Mouse (Mus musculus) heart, embryonic 16.5 days (tissue): Measurements from ENCODE around the gene Cyp4a10. TPM values are rescaled to one million over a fixed set of nuclear protein-coding genes. Genes with fewer than 3 reads are reported as not detected.
"Not testable (repeated sequence)": the region's sequence is repeated elsewhere in the genome, so short reads cannot be mapped to it uniquely, and the experiment has no call there.

Source experiments
- ATAC-seq: fragments of 200-750 bp; cut with Nextera tagmentation; replicated peaks from 2 replicates; pipeline ENCODE4 v1.8.0; 2017; ENCODE audit warnings: moderate number of reproducible peaks; ENCODE audit not compliant: insufficient read depth, low FRiP score; ENCODE audit errors: extremely low read depth
- H3K27ac ChIP-seq: fragments of 300-500 bp; sonication (generic); 2 replicates; pipeline ENCODE4 v1.5.1; 2014; ENCODE audit warnings: mild to moderate bottlenecking, low read length, control low read depth, moderate library complexity
- H3K27me3 ChIP-seq: fragments of 300-500 bp; sonication (generic); 2 replicates; pipeline ENCODE4 v1.6.1; 2014; ENCODE audit warnings: low read length, mixed read lengths; ENCODE audit not compliant: control insufficient read depth, insufficient read depth
- H3K36me3 ChIP-seq: fragments of 300-500 bp; sonication (generic); 2 replicates; pipeline ENCODE4 v1.6.1; 2014; ENCODE audit not compliant: control insufficient read depth, insufficient read depth
- H3K4me1 ChIP-seq: fragments of 300-500 bp; sonication (generic); 2 replicates; pipeline ENCODE4 v1.6.1; 2014; ENCODE audit warnings: low read length, mixed read lengths; ENCODE audit not compliant: control insufficient read depth, insufficient read depth
- H3K4me2 ChIP-seq: fragments of 300-500 bp; sonication (generic); 2 replicates; pipeline ENCODE4 v1.6.1; 2014; ENCODE audit warnings: low read depth, mild to moderate bottlenecking, control low read depth, low read length
- H3K4me3 ChIP-seq: fragments of 300-500 bp; sonication (generic); 2 replicates; pipeline ENCODE4 v1.5.1; 2014; ENCODE audit warnings: mild to moderate bottlenecking, control low read depth, low read length
- H3K9ac ChIP-seq: fragments of 300-500 bp; sonication (generic); 2 replicates; pipeline ENCODE4 v1.6.1; 2014; ENCODE audit warnings: low read length, control low read depth
- H3K9me3 ChIP-seq: fragments of 300-500 bp; sonication (generic); replicated peaks from 2 replicates; pipeline ENCODE4 v1.6.1; 2016; ENCODE audit warnings: low read length; ENCODE audit not compliant: control insufficient read depth
- WGBS: fragments of 180-500 bp; shearing (Covaris S2); extraction: QIAGEN DNeasy Blood & Tissue Kit; methylation state at CpG from one replicate; pipeline ENCODE4 v1.1.7; 2014; 5-methylcytosine and 5-hydroxymethylcytosine counted together
- polyA plus RNA-seq: library from polyadenylated mRNA; unstranded; fragments of >200 nt; fragmentation: Nextera tagmentation; extraction: Ambion mirVana; gene quantifications from 2 replicates; pipeline ENCODE4 v1.2.1, GENCODE M21; 2015

The Cyp4a10 gene
- polyA plus RNA-seq, result not detected in 2 replicates

- 73% methylated on average over 5 of the region's 5 CpGs for WGBS
- H3K27me3 ChIP-seq, H3K36me3 ChIP-seq, ATAC-seq, H3K4me1 ChIP-seq, H3K4me3 ChIP-seq, H3K27ac ChIP-seq, H3K9ac ChIP-seq, H3K9me3 ChIP-seq, H3K4me2 ChIP-seq: not testable (repeated sequence)
Observed at GRCm38 (mm10) chr4:115518000-115518399, at the start of gene Cyp4a10. Cyp4a10 (plus strand) TSS chr4:115518264.

GRCm38 (mm10) chr4:115473585-115473984 is 44.5 kb upstream of the Cyp4a10 start:
- not testable (repeated sequence) for H3K27ac ChIP-seq, H3K4me1 ChIP-seq, H3K9me3 ChIP-seq, H3K4me2 ChIP-seq, H3K9ac ChIP-seq, H3K4me3 ChIP-seq, H3K27me3 ChIP-seq, ATAC-seq, H3K36me3 ChIP-seq
- WGBS, result 74% methylated on average over 3 of the region's 3 CpGs

- H3K4me3 ChIP-seq, H3K4me2 ChIP-seq, H3K36me3 ChIP-seq, H3K9me3 ChIP-seq, H3K4me1 ChIP-seq, H3K27me3 ChIP-seq, ATAC-seq, H3K27ac ChIP-seq, H3K9ac ChIP-seq: not testable (repeated sequence)
Observed at GRCm38 (mm10) chr4:115476051-115476450, 42.0 kb upstream of the Cyp4a10 start.

- WGBS, result 57% methylated on average over 6 of the region's 6 CpGs
- H3K4me1 ChIP-seq, result no peaks in the 10 kb centered on the region
- no peak overlapping the region for H3K9ac ChIP-seq
- no peak overlapping the region for H3K4me3 ChIP-seq
- H3K27me3 ChIP-seq, result no peaks in the 10 kb centered on the region
- H3K27ac ChIP-seq, result no peak overlapping the region
- no peaks in the 10 kb centered on the region for H3K9me3 ChIP-seq
- no peaks in the 10 kb centered on the region for H3K36me3 ChIP-seq
- no peak overlapping the region for H3K4me2 ChIP-seq
- no peak for ATAC-seq
Observed at GRCm38 (mm10) chr4:115481006-115481652, 36.9 kb upstream of the Cyp4a10 start.

GRCm38 (mm10) chr4:115496001-115496400 is 22.1 kb upstream of the Cyp4a10 start, which contains the start of gene Cyp4a14:
Cyp4a14 (minus strand) TSS chr4:115496142.
- Histone ChIP-seq H3K9me3 (no peaks in the 10 kb centered on the region), H3K27ac (no peak within 1 kb of the TSS), H3K4me1 (no peaks in the 10 kb centered on the region), H3K27me3 (no peaks in the 10 kb centered on the region), H3K36me3 (no peaks in the 10 kb centered on the region), H3K4me2 (no peak within 1 kb of the TSS), H3K9ac (no peak within 1 kb of the TSS), H3K4me3 (no peak within 1 kb of the TSS)
- no peak for ATAC-seq
- WGBS, result 81% methylated on average over 1 of the region's 1 CpGs

- Histone ChIP-seq H3K27ac (no peak overlapping the region), H3K27me3 (no peaks in the 10 kb centered on the region), H3K36me3 (no peaks in the 10 kb centered on the region), H3K4me3 (no peak overlapping the region), H3K4me2 (no peak overlapping the region), H3K9ac (no peak overlapping the region), H3K4me1 (no peaks in the 10 kb centered on the region), H3K9me3 (no peaks in the 10 kb centered on the region)
- WGBS, result 73% methylated on average over 3 of the region's 3 CpGs
- no peak for ATAC-seq
Observed at GRCm38 (mm10) chr4:115497466-115497865, 20.6 kb upstream of the Cyp4a10 start.

- ATAC-seq, H3K9ac ChIP-seq, H3K27ac ChIP-seq, H3K9me3 ChIP-seq, H3K4me2 ChIP-seq, H3K36me3 ChIP-seq, H3K27me3 ChIP-seq, H3K4me1 ChIP-seq, H3K4me3 ChIP-seq: not testable (repeated sequence)
Observed at GRCm38 (mm10) chr4:115513964-115514363, 4.1 kb upstream of the Cyp4a10 start.

GRCm38 (mm10) chr4:115519444-115519843 is 1.4 kb downstream of the Cyp4a10 start:
- H3K4me1 ChIP-seq, result no peaks in the 10 kb centered on the region
- 55% methylated on average over 4 of the region's 4 CpGs for WGBS
- no peak overlapping the region for H3K4me2 ChIP-seq
- no peak overlapping the region for H3K9ac ChIP-seq
- H3K9me3 ChIP-seq, result no peaks in the 10 kb centered on the region
- H3K27me3 ChIP-seq, result no peaks in the 10 kb centered on the region
- H3K27ac ChIP-seq, result no peak overlapping the region
- no peak overlapping the region for H3K4me3 ChIP-seq
- no peak for ATAC-seq
- H3K36me3 ChIP-seq, result no peaks in the 10 kb centered on the region

GRCm38 (mm10) chr4:115521766-115522165 is 3.7 kb downstream of the Cyp4a10 start:
- H3K27me3 ChIP-seq, result no peaks in the 10 kb centered on the region
- H3K4me2 ChIP-seq, result no peak overlapping the region
- H3K9ac ChIP-seq, result no peak overlapping the region
- H3K27ac ChIP-seq, result no peak overlapping the region
- no peaks in the 10 kb centered on the region for H3K36me3 ChIP-seq
- no peak overlapping the region for H3K4me3 ChIP-seq
- H3K4me1 ChIP-seq, result no peaks in the 10 kb centered on the region
- WGBS, result 83% methylated on average over 2 of the region's 2 CpGs
- no peaks in the 10 kb centered on the region for H3K9me3 ChIP-seq
- no peak for ATAC-seq
